Mouse (Mus musculus) embryonic fibroblast, embryonic 13.5 days (primary cell): Measurements from ENCODE around the gene Camsap3.

Experiments used
- CTCF ChIP-seq: IDR thresholded peaks from 2 replicates; pipeline ENCODE4 v1.5.1; 2011; ENCODE audit warnings: mild to moderate bottlenecking, control low read depth, low read length, moderate library complexity, borderline replicate concordance; ENCODE audit not compliant: insufficient read depth
- POLR2A ChIP-seq: IDR thresholded peaks from 2 replicates; pipeline ENCODE4 v1.6.1; 2011; ENCODE audit warnings: low read depth, mild to moderate bottlenecking, control low read depth, low read length, moderate library complexity

GRCm38 (mm10) chr8:3654726-3655508 lies 67.8 kb downstream of the Camsap3 start:
- TF ChIP-seq POLR2A = no peak
- no peak for TF ChIP-seq CTCF
